Mouse (Mus musculus) layer of hippocampus, postnatal 10 days (tissue): ENCODE data around the gene Chmp4b. TPM values are rescaled to one million over a fixed set of nuclear protein-coding genes. Genes with fewer than 3 reads are reported as not detected.

Experiments
- DNase-seq, 2 experiments: peaks; one replicate each; pipeline ENCODE4 v3.0.0; 2021; ENCODE audit warnings: low spot score in 2 of 2
- total RNA-seq, 2 experiments: library from RNA; stranded (reverse); gene quantifications; 2 replicates each; pipeline ENCODE4 v1.2.3; 2021

The Chmp4b gene
- total RNA-seq, 2 experiments from 2014 or later: 209 to 213 TPM

DNA sequence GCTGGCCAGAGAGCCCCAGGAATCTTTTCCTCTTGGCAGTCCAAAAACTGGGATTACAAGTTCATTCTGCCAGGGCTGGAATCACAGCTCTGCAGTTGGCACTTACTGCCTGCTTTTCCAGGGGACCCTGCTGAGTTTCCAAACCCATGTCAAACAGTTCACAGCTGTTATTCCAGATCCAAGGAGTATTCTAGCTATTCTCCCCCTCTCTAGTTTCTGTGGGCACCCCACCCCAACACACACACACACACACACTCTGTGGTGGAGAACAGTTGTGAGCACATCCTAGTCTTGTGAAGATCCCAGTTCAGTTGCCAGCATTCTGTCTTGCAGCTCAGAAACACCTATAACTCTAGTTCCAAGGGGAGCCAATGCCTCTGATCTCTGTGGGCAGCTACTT, 65.6 kb downstream of the Chmp4b start:
- DNase-seq: no peak

DNA sequence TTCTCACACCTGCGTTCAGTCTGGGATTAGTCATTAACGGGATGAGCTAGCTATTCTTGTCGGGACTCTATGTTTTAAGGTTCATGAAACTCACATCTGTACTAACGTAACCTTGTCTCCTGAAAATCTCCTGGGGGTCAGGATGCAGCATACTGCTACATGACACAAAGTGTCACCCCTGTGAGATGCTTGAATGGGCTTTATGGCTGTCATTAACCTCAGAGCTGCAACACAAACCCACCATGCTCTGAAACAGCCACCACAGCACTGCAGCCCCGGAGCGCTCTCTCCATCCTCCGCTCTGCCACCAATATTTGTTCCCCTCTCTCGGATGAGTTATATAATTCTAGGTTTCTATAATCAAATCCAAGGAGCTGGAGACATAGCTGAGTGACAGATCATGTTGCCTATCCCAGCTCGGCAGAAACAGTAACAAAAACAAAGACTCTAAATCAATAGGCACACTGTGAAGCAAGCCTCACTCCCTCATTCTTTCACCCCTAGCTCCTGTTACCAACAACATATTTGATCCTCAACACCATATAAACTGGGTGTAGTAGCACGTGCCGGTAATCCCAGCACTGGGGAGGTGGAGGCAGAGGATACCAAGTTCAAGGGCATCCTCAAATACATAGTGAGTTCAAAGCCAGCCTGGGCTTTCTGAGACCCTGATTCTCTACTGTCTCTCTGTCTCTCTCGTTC, 67.5 kb downstream of the Chmp4b start:
- DNase-seq: no peak

- no peak for DNase-seq
These were observed 68.8 kb downstream of the Chmp4b start for GRCm38 (mm10) chr2:154720315-154720714.

DNA sequence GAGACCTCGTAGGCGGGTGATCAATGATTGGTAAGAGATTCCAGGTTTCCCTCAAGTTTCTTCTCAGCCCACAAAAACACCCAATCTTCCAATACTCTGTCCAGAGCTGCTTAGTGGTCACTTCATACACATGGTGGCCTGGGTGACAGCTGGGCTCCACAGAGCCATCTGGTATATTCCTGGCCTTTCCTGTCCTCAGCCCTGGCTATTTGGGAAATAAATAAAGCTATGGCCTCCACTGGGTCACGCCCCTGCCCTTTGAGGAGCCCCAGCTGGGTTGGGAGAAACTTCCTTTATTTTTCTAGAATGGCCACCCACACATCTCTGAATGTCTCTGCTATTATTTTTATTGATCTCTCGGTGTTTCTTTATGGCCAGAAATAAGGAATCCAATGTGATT, 72.0 kb downstream of the Chmp4b start:
- no peak for DNase-seq

- no peak for DNase-seq
These were observed 78.2 kb downstream of the Chmp4b start for GRCm38 (mm10) chr2:154729737-154730136.

DNA sequence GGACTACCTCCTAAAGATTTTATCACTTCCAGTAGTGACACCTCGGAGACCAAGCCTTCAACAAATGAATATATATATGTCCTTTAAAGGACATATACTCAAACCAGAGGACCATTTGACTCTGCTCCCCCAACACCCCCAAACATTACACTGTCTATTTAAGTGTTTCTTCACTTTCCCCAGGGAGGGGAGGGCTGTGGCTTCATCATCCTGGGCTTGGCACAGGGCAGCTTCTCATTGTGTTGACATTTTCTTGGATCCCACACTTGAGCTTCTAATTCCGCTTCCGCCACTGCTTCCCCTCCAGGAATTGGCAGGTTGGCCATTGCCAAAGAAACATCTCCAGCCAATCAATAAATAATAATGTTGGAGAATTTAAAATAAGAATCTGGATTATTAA, 79.3 kb downstream of the Chmp4b start:
- DNase-seq: no peak

DNA sequence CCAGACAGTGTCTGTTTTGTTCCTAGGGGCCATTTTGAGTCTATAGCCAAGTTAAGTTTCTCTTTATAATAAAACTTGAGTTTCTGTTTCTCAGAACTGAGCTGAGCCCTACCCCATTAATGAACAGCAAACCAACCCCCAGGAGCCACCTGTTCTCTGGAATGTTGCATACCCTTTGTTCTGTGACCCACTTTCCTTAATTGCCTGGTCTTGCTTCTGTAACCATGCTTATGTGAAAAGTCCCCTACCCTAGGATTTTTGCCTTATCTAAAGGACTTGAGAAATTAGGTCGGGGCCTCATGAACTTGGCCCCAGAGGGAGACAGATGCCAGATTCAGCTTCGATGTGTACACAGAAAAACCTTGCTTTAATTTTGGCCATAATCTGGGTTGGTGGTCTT, 80.4 kb downstream of the Chmp4b start:
- no peak for DNase-seq

GRCm38 (mm10) chr2:154732503-154733141, 81.1 kb downstream of the Chmp4b start:
- no peak for DNase-seq

DNA sequence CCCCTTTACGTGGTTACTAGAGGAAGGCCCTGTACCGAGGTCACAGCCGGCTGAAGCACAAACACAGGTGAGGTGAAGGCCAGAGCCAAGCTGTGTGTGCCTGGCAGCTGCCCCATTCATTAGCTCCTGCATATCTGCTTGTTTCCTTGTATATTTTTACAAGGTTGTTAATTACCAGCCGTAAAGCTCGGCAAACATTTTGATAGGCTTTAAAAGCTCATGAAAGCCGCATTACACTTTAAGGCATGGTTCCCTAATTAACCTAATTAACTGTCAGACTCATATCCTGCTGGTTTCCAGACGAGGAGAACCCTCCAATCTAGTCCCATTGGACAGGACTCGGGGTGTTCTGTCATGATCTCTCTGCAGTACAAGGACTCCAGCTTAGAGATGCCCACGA, 83.5 kb downstream of the Chmp4b start:
- no peak for DNase-seq

- DNase-seq: no peak
These were observed 83.9 kb downstream of the Chmp4b start for GRCm38 (mm10) chr2:154735416-154735815.

DNA sequence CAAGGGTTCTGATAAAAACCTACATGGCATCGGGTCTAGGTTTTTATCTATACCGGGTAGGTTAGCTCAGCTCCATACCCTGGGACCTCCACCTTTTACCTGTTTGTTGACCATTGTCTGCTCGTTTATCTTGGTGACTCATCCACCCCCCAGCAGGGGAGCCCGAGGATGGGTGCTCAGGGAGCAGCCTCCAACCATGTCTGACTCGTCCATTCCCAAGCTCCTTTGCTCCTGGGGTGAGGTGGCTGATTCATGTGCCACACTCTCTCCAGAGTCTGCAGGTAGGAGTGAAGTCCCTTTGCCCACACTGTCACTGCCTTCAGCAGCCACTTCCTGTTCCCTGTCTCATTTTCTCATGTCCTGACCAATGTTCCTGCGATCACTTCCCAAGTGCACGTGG, 84.5 kb downstream of the Chmp4b start:
- DNase-seq: no peak

DNA sequence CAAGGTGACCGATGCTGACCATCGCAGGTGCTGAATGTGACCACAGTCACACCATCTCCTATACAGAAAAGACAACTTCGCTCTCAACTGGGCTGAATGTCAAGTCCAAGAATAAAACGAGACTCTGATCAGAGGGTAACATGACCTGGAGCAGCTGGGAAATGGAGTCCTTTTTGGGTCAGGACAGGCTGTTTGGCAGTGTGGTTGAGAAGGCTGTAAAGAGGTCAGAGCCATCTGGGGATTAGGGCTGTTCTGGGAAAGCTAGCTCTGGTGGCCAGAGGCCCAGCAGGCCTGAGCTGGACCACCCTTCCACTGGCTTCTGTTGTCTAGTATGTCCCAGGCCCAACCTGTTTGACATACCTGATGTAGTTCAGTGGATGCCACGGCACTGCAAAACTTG, 87.1 kb downstream of the Chmp4b start:
- no peak for DNase-seq

GRCm38 (mm10) chr2:154742911-154743819, 91.7 kb downstream of the Chmp4b start:
- no peak for DNase-seq

DNA sequence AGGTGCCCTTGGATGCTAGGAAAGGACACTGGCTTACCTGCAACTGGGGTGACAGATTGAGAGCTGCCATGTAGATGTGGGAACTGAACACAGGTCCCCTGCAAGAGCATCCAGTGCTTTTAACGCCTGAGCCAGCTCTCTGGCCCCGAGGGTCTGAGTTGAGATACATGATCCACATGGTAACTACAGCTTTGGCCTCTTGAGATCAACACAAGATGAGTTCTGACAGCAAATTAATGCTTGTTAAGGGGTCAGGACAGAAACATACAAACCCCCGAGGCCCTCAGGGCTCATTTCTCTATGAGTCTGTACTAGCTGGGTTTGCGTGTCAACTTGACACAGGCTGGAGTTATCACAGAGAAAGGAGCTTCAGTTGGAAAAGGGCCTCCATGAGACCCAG, 92.4 kb downstream of the Chmp4b start:
- DNase-seq: no peak

Other genes with a start within 250 kb of the Chmp4b start
- 10 to 100 TPM; 40.6 to 41.3 TPM for gene Snta1, start 243.6 kb upstream of the Chmp4b start, total RNA-seq
- gene Cbfa2t2, start 215.2 kb upstream of the Chmp4b start, total RNA-seq: 10 to 100 TPM; 43.6 to 60.6 TPM
- gene 1700003F12Rik, start 104.6 kb upstream of the Chmp4b start, total RNA-seq: 1 to 10 TPM in 1 of 2 experiments, under 1 TPM in 1; 0.67 to 2.0 TPM
- gene Actl10, start 99.9 kb upstream of the Chmp4b start, total RNA-seq: not detected
- gene Necab3, start 92.8 kb upstream of the Chmp4b start, total RNA-seq: 10 to 100 TPM; 29.8 to 33.0 TPM
- 10 to 100 TPM in 1 of 2 experiments, 1 to 10 TPM in 1; 8.8 to 10.5 TPM for gene E2f1, start 81.8 kb upstream of the Chmp4b start, total RNA-seq
- gene Pxmp4, start 48.0 kb upstream of the Chmp4b start, total RNA-seq: 10 to 100 TPM; 14.3 to 15.7 TPM
- 10 to 100 TPM in 1 of 2 experiments, 1 to 10 TPM in 1; 9.8 to 12.2 TPM for gene Zfp341, start 38.4 kb upstream of the Chmp4b start, total RNA-seq
- under 1 TPM in 1 of 2 experiments, not detected in 1; 0.76 TPM for gene 4930519P11Rik, start 38.3 kb upstream of the Chmp4b start, total RNA-seq
- not detected for gene Gm14214, start 118.3 kb downstream of the Chmp4b start, total RNA-seq
- 100 to 1,000 TPM in 1 of 2 experiments, 10 to 100 TPM in 1; 85.2 to 101 TPM for gene Raly, start 139.4 kb downstream of the Chmp4b start, total RNA-seq
- gene a, start 139.7 kb downstream of the Chmp4b start, total RNA-seq: under 1 TPM in 1 of 2 experiments, not detected in 1; 0.76 TPM
- 10 to 100 TPM; 81.3 to 86.1 TPM for gene Eif2s2, start 241.2 kb downstream of the Chmp4b start, total RNA-seq